Mouse (Mus musculus) layer of hippocampus, adult 6 months (tissue): Measurements from ENCODE around the gene Tmem30b. TPM values are rescaled to one million over a fixed set of nuclear protein-coding genes. Genes with fewer than 3 reads are reported as not detected.

Experiments
- long read RNA-seq, 2 experiments: library from polyadenylated mRNA; unstranded; transcript quantifications; one replicate each; pipeline ENCODE4 v2.0.0; 2019 to 2020
- polyA plus RNA-seq: library from polyadenylated mRNA; unstranded; fragments of <200 nt; fragmentation: Nextera tagmentation; gene quantifications from 2 replicates; pipeline ENCODE4 v1.2.3, GENCODE M21; 2021

The Tmem30b gene
- polyA plus RNA-seq = 0.09 and 0.19 TPM in 2 replicates
- long read RNA-seq, experiment 1 = 0 reads
- long read RNA-seq, experiment 2, partial matches to known transcripts = 0 of 4 reads
- long read RNA-seq, experiment 2, other reads (novel, unspliced or antisense) = 0 of 4 reads

DNA sequence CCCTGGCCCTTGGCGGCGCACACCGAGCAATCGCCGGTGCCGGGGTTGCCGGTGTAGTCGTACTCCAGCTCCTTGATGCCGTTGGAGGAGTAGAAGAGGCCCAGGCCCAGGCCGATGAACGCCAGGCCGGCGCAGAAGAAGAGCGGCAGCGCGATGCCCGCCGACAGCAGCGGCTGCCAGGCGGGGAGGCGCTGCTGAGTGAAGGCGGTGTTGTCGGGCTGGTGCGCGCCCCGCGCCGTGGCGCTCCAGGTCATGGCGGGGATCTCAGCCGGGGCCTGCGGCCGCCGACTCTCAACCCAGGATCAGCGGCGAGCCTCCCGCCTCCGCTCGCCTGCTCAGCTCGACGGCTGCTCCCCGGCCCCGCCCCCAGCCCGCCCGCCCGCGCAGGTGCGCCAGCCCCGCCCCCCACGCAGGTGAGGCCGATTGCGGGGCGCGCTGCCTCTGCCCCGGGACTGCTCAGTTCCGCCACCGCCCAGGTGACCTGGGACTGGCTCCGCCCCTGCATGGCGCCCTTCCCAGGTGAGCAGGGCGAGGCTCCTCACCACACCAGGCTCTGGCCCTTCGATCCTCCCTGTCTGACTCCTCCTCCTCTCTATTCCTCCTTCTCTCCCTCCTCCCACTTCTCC, at the start of gene Tmem30b:
Tmem30b (minus strand) TSS at position 307 of the 626 bp plus-strand sequence.

DNA sequence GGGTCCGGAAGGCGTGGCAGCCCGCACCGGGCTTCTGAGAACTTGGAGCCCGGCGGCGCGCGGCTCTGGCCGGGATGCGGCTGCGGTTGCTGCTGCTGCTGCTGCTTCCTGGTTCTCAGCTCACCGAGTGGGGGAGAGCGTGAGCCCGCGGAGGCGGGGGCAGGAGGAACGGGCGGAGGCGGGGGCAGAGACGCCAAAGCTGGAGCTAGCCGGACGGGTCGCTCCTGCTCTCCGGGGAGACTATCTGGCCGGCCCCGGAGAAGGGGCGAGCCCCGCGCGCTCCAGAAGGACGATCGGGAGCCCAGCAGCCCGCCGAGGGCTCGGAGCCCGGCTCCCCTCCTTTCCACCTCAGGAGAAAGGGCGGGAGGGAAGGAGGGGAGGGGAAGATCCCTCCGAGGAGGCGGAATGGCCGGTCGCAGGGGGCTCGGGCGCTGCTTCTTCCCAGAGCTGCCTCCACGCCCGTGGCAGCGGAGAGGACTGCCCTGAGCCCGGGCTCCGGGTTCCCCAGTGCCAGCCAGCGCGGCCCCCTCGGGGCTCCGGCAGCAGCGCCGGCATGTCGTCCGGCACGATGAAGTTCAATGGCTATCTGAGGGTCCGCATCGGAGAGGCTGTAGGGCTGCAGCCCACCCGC, 38.5 kb upstream of the Tmem30b start, which contains the start of gene Prkch:
Prkch (plus strand) TSS at position 187 of the 631 bp plus-strand sequence.

Other genes starting within 250 kb of the Tmem30b start
- 1.3 and 1.6 TPM in 2 replicates for gene Prkch, start 38.4 kb upstream of the Tmem30b start, polyA plus RNA-seq